Mouse (Mus musculus) forebrain, embryonic 16.5 days (tissue): ENCODE results near the gene Rpl5. TPM values are rescaled to one million over a fixed set of nuclear protein-coding genes. Genes with fewer than 3 reads are reported as not detected.

Experiments used
- ATAC-seq: fragments of 200-750 bp; cut with Nextera tagmentation; 2 replicates; pipeline ENCODE4 v1.8.0; 2017; ENCODE audit warnings: mild to moderate bottlenecking, moderate library complexity
- H3K27ac ChIP-seq: fragments of 300-500 bp; sonication (generic); 2 replicates; pipeline ENCODE4 v1.5.1; 2014; ENCODE audit warnings: low read length, control low read depth
- H3K27me3 ChIP-seq: fragments of 300-500 bp; sonication (generic); replicated peaks from 2 replicates; pipeline ENCODE4 v1.6.1; 2014; ENCODE audit warnings: low read length; ENCODE audit not compliant: control insufficient read depth, insufficient read depth
- H3K36me3 ChIP-seq: fragments of 300-500 bp; sonication (generic); 2 replicates; pipeline ENCODE4 v1.6.1; 2014; ENCODE audit not compliant: control insufficient read depth, insufficient read depth
- H3K4me1 ChIP-seq: fragments of 300-500 bp; sonication (generic); replicated peaks from 2 replicates; pipeline ENCODE4 v1.6.1; 2014; ENCODE audit warnings: low read length; ENCODE audit not compliant: control insufficient read depth, insufficient read depth
- H3K4me2 ChIP-seq: fragments of 300-500 bp; sonication (generic); 2 replicates; pipeline ENCODE4 v1.6.1; 2014; ENCODE audit warnings: mild to moderate bottlenecking, low read length, control low read depth
- H3K4me3 ChIP-seq: fragments of 300-500 bp; sonication (generic); replicated peaks from 2 replicates; pipeline ENCODE4 v1.5.1; 2014; ENCODE audit warnings: mild to moderate bottlenecking, low read length, control low read depth
- H3K9ac ChIP-seq: fragments of 300-500 bp; sonication (generic); replicated peaks from 2 replicates; pipeline ENCODE4 v1.6.1; 2014; ENCODE audit warnings: low read depth, low read length, control low read depth
- H3K9me3 ChIP-seq: fragments of 300-500 bp; sonication (generic); 2 replicates; pipeline ENCODE4 v1.6.1; 2016; ENCODE audit warnings: low read length; ENCODE audit not compliant: control insufficient read depth
- WGBS: fragments of 180-500 bp; shearing (Covaris S2); extraction: QIAGEN DNeasy Blood & Tissue Kit; methylation state at CpG from one replicate; pipeline ENCODE4 v1.1.7; 2014; 5-methylcytosine and 5-hydroxymethylcytosine counted together
- polyA plus RNA-seq: library from polyadenylated mRNA; unstranded; fragments of >200 nt; fragmentation: Nextera tagmentation; extraction: Ambion mirVana; gene quantifications from 2 replicates; pipeline ENCODE4 v1.2.1, GENCODE M21; 2015

The Rpl5 gene
- polyA plus RNA-seq, 1 experiment from 2014 or later: 75.2 TPM

DNA sequence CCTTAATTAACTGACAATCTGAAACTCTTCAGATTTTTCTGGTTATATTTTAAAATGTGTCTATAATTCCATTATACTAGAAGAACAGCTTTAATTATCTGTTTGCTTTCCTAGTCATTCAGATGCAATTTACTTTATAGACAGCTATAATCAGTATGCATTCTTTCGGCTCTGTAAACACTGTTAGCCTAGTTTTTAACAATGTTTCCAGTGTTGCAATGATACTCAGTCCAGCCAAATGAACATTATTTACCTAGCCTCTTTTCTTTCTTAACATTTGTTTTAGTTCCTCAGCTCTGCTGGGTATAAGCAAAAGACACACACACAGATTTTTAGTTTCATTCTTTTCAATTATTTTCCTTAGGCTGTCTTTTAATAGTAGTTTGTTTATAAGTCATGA, 48.6 kb downstream of the Rpl5 start:
- H3K36me3 ChIP-seq: no peaks in the 10 kb centered on the region
- H3K4me1 ChIP-seq: 0 out of 2 replicates have a peak, but pooled peaks cover 3% of the 10 kb centered on the region
- H3K9me3 ChIP-seq: no peaks in the 10 kb centered on the region
- H3K27me3 ChIP-seq: no peaks in the 10 kb centered on the region
- no peak for ATAC-seq
- H3K4me2 ChIP-seq: no peak overlapping the region
- no peak overlapping the region for H3K9ac ChIP-seq
- no peak overlapping the region for H3K27ac ChIP-seq
- WGBS: 64% methylated on average over 1 of the region's 1 CpGs
- no peak overlapping the region for H3K4me3 ChIP-seq

GRCm38 (mm10) chr5:107949607-107950006, 49.3 kb downstream of the Rpl5 start:
- Histone ChIP-seq H3K9me3 (no peaks in the 10 kb centered on the region), H3K27ac (no peak overlapping the region), H3K4me2 (no peak overlapping the region), H3K9ac (no peak overlapping the region), H3K4me3 (no peak overlapping the region), H3K36me3 (no peaks in the 10 kb centered on the region), H3K27me3 (no peaks in the 10 kb centered on the region), H3K4me1 (0 out of 2 replicates have a peak, but pooled peaks cover 3% of the 10 kb centered on the region)
- ATAC-seq: no peak
- 89% methylated on average over 3 of the region's 3 CpGs for WGBS

DNA sequence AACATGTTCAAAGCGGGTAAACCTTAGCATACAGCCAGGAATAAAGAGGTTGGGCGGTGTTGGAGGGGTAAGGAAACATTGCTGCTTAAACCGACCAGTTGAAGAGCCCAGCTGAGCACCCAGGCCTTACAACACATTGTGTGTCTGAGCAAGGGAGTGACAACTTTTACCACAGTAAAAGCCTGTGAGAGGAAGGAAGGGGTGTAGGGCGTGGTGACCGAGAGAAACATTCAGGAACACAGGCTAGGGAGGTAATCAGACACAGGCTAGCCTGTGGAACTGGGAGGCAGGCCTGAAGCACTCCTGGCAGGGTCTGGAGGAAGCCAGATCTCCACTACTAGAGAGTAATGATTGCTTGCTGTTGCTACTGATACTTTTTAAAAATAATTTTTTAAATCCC, 50.3 kb downstream of the Rpl5 start:
- ATAC-seq: no peak
- H3K27ac ChIP-seq: no peak overlapping the region
- H3K4me3 ChIP-seq: no peak overlapping the region
- whole genome bisulfite sequencing: 84% methylated on average over 5 of the region's 5 CpGs
- no peaks in the 10 kb centered on the region for H3K27me3 ChIP-seq
- no peak overlapping the region for H3K9ac ChIP-seq
- 0 out of 2 replicates have a peak, but pooled peaks cover 3% of the 10 kb centered on the region for H3K4me1 ChIP-seq
- H3K36me3 ChIP-seq: no peaks in the 10 kb centered on the region
- no peak overlapping the region for H3K4me2 ChIP-seq
- H3K9me3 ChIP-seq: no peaks in the 10 kb centered on the region

Other genes with a start within 250 kb of the Rpl5 start
- not detected in 2 replicates for gene Gfi1, start 174.5 kb upstream of the Rpl5 start, polyA plus RNA-seq
- gene Ube2d2b, start 70.4 kb upstream of the Rpl5 start, polyA plus RNA-seq: 0.13 TPM in 1 of 2 replicates, not detected in the other
- gene Evi5, start 25.4 kb upstream of the Rpl5 start, polyA plus RNA-seq: 51.6 and 54.6 TPM in 2 replicates
- gene Fam69a, start 86.6 kb downstream of the Rpl5 start, polyA plus RNA-seq: 38.7 and 43.2 TPM in 2 replicates
- 133 and 139 TPM in 2 replicates for gene Mtf2, start 165.2 kb downstream of the Rpl5 start, polyA plus RNA-seq
- 21.0 and 24.3 TPM in 2 replicates for gene Tmed5, start 232.1 kb downstream of the Rpl5 start, polyA plus RNA-seq
- gene Ccdc18, start 232.4 kb downstream of the Rpl5 start, polyA plus RNA-seq: 5.0 and 5.7 TPM in 2 replicates